Mouse (Mus musculus) left cerebral cortex, adult 18-20 months (tissue): Measurements from ENCODE around the gene Ubqln1. TPM values are rescaled to one million over a fixed set of nuclear protein-coding genes. Genes with fewer than 3 reads are reported as not detected.

ENCODE experiments used
- DNase-seq, 2 experiments: peaks; one replicate each; pipeline ENCODE4 v3.0.0; 2021 to 2022; ENCODE audit warnings: low spot score in 2 of 2, mixed read lengths in 1 of 2
- long read RNA-seq, 2 experiments: library from polyadenylated mRNA; stranded (forward); transcript quantifications; one replicate each; pipeline ENCODE4 v2.0.0; 2021
- total RNA-seq, 2 experiments: library from RNA; stranded (reverse); gene quantifications; 2 replicates each; pipeline ENCODE4 v1.2.3; 2021

Gene Ubqln1
- 100 to 1,000 TPM; 155 to 162 TPM for total RNA-seq
- long read RNA-seq, experiment 1, transcript Ubqln1-201 (11 exons, 3,686 nt): minor isoform, 84 of 218 reads
- long read RNA-seq, experiment 1, transcript Ubqln1-202 (10 exons, 3,561 nt): major isoform, 89 of 218 reads
- long read RNA-seq, experiment 1, partial matches to known transcripts: 9 of 218 reads
- long read RNA-seq, experiment 1, other reads (novel, unspliced or antisense): 35 of 218 reads
- long read RNA-seq, experiment 2, transcript Ubqln1-202 (10 exons, 3,561 nt): minor isoform, 45 of 120 reads
- long read RNA-seq, experiment 2, transcript Ubqln1-201 (11 exons, 3,686 nt): major isoform, 48 of 120 reads
- long read RNA-seq, experiment 2, partial matches to known transcripts: 24 of 120 reads
- long read RNA-seq, experiment 2, other reads (novel, unspliced or antisense): 3 of 120 reads

DNA sequence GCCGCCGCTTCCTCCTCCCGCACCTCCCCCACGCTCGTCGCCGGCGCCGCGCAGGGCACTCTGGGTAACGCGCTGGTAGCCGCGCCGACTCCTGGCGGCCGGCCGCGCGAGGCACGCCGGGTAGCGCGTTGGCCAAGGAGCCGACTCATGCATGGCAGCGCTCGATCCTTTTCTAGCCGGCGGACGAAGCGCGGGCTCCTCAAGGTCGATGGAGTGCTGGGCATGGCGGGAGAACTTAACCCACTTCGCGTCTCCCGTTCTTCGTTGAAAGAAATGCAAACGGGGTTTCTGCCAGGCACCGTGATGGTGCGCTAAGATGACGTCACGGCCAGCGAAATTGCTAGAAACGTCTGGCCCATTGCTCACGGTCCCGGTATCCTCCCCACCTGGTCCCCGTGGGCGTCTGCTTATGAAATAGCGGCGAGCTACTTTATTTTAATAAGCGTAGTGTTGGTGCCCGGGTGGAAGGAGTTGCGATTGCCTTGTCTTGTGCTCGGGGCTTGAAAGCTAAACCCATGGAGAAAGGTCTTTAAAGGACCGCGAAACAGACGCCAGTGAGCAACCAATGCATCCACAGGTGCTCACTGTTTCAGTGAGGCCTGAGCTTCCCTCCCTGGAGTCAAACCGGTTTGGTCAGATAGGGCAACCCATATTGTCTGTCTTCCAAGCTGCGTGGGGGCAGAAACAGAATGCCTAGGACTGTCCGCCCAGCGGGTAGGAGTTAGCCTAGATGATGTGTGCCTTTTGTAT lies at the start of gene Ubqln1:
Gene Ubqln1 (minus strand): TSS at position 62 of the 750 bp plus-strand sequence.
- DNase-seq: peak; percentile 92 to 93

DNA sequence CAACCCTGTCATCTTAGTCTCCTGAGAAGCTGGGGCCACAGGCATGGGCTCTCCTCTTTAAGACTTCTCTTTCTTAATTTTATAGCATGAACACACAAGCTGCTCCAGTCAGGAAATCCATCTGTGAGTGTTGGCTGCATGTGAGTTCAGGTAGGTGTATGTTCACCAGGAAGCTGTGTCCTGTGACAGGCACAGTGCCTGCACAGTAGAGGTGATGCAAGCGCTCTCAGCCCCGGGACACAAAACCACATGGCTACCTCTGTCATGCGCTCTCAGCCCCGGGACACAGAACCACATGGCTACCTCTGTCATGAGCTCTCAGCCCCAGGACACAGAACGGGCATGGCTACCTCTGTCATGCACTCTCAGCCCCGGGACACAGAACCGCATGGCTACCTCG lies 48.1 kb upstream of the Ubqln1 start:
- no peak for DNase-seq

DNA sequence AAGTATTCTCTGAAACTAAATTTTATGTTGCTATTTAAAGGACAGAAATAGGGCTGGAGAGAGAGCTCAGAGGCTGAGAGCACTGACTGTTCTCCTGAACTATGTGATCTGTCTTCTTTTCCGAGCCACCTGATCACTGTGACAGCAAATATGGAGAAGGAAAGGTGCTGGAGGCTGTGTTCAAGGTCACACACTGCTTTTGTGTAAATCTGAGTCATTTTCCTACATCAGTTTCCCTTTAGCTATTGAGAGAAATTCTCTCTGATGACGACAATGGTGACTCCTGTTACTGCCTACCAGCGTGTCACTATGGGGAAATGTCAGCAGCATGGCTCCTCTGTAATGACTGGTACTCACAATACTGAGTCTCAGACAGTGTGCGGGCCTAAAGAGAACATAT lies 46.2 kb upstream of the Ubqln1 start:
- DNase-seq: no peak

DNA sequence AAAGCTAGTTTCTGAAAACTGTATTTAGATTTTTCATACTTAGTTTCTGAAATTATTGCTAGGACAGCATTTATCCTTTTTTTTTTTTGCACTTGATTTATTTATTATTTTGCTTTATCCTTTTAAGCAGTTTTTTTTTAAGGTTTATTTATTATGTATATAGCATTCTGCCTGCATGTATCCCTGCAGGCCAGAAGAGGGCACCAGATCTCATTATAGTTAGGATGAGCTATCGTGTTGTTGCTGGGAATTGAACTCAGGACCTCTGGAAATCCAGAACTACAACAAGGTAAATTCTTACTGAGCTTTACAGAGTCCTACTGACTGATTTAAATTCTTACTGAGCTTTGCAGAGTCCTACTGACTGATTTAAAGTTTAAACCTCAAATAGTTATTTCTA lies 37.8 kb upstream of the Ubqln1 start:
- DNase-seq: no peak

DNA sequence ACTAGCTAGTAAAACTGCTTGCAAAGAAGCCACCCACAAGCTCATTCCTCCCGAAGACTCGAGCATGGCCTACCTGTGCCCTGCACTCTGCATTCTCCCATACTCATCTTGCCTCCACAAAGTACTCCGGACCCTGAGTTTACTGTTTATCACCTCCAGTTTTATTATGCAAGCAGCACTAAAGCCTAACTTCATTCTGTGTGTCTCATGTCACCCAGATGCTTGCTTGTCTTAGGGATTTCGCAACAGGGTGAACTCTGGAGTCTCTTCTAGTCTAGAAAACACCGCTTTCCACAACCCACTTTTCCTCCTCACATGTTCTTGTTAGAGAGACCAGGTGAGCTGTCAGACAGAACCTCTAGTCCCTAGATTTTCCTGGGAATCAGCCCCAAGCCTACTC lies 33.5 kb upstream of the Ubqln1 start:
- no peak for DNase-seq

DNA sequence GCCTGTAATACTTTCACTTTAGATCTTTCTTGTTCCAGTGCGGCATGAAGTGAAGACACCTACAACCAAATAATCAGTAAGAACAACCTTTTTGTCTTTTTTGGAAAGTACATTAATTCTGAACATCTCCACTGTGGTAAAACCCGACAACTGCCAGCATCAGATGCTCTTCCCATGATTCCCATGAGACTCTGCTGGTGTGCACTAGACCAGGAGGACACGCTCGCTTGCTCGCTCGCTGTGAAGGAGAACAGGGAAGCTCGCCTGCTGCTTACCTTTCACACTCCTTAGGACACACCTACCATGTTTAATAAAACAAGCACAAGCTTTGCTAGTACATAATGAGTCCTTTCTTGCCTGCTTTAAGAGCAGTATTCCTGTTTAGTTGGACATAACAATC lies 21.1 kb upstream of the Ubqln1 start:
- DNase-seq: no peak

DNA sequence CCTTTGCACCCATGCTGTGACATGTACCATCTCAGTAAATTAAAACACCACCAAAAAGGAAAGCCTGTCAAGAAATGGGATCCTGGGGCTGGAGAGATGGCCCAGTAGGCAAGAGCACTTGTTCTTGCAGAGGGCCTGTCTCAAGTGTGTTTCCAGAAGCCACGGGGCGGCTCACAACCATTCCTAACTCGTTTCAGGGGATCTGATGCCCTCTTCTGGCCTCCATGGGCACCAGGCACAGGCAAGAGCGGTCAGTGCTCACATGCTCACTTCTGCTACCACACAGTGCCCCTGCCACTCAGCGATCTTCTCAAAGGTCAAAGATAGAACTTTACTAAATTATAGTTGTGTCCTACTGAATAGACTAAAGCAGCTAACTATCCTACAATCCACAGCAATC lies 17.2 kb upstream of the Ubqln1 start:
- peak; percentile 31 to 35 for DNase-seq

DNA sequence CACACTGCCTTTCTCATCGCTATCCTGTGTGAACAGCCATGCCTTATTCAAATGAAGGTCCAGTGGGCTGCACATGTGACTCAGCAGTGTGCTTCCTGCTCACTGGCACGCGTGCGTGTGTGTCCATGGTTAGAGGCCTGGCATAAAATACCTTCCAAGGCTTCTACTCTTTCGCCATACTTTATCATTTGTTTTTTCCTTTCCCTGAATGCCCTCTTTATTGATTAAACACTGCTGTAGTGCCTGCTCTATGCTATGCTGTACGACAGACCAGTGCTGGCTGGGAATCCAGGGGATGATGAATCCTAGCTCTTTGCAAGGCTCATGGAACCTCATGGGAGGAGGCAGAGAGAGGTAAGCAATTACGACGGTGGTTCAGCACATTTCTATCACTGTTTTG lies 16.6 kb upstream of the Ubqln1 start:
- DNase-seq: no peak

DNA sequence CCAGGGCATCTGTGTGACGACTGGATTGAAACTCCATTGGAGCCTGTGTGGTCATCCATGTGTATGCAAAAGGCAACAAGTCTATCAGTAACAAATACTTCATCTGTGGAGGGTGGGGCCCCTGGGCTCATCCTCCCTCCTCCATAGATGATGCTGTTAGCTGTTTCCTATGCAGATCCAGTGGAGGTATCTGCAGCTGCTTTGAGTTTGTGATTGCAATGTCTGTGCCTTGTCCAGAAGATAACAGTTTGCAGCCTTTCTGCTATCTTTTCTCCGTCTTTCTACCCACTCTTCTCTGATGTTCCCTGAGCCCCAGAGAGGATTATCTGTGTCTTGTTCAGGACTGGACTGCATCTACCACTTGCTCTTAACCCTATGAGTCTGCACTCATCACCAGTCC lies 13.2 kb upstream of the Ubqln1 start:
- DNase-seq: no peak

DNA sequence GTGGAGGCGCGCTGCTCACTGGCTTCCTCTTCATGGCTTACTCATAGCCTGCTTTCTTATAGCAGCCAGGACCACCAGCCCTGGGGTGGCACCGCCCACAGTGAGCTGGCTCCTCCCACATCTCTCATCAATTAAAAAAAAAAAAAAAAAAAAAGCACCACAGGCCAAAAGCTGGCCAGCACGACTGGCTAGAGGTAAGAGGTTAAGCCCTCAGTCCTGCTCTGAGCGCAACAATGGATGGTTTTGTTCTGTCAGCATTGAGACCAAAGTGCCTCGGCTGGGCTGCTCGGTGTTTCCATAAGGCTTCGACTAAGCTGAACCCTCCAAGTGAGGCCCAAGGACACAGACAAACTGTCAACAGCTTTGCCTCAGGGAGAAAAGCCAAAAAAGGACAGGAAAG lies 10.2 kb upstream of the Ubqln1 start:
- DNase-seq: no peak

DNA sequence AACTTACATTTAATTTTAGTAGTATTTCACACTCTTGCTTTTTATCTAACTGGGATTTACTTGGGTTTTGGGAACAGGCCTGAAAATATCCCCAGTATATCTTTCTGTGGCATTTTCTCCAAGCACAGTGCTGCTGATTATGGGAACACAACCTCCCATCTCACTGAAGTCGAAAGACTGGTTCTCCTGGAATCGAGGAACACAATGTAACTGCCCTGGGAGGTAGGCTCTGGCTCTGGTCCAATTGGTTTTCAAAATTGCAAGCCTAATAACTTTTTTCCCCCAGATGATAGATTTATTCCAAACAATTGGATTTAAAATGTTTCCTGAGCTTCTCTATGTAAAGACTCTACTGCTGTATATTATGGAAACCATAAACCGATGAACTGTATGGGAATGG lies 4.8 kb upstream of the Ubqln1 start:
- DNase-seq: no peak

DNA sequence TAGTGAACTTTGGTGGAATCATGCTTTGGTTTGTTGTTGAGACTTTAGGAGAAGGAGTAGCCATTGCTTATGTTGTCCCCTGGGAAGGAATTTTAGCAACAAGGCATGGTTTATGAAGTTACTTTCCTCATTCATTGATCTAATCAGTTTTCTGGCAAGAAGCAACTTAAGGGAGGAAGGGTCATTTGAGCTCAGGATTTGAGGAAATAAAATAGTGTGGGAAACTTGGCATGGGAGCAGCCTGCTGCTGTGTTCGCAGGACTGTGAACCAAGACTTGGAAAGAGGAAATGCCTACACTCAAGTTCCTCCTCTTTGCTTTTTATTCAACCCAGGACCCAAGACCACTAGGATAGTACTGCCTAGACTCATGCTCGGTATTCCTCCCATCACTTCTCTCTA lies 2.1 kb upstream of the Ubqln1 start:
- no peak for DNase-seq

DNA sequence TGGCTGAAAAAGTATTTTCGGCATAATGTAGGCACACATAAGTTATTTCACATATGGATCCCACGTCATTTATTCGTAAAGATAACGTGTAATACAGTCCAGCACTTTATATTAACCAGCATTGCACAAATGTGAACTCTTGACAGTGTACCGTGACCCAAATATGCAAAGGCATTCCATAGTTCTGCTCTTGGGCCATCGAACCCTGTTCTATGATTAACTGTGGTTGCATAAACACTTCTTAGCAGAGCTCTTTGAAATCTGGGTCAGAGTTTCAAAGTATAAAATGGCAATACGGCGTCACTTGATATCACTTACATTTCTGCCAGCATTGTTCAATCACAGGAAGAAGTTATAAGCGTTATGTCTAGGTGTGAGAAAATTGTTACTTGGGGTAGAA lies 942 bp upstream of the Ubqln1 start:
- DNase-seq: no peak

DNA sequence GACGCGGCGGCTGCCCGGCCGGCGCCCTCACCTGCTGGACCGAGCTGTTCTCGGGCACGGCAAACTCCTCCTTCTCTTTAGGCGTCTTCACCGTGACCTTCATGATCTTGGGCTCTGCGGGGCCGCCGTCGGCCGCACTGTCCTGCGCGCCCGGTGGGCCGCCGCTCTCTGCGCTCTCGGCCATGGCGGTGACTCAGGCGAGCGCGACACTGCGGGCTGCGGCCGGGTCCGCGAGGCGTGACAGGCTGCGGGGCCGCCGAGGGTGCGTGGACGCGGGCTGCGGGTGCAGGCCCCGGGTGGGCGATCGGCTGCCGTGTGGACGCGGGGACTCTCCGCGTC lies 231 bp downstream of the Ubqln1 start:
- DNase-seq: no peak

DNA sequence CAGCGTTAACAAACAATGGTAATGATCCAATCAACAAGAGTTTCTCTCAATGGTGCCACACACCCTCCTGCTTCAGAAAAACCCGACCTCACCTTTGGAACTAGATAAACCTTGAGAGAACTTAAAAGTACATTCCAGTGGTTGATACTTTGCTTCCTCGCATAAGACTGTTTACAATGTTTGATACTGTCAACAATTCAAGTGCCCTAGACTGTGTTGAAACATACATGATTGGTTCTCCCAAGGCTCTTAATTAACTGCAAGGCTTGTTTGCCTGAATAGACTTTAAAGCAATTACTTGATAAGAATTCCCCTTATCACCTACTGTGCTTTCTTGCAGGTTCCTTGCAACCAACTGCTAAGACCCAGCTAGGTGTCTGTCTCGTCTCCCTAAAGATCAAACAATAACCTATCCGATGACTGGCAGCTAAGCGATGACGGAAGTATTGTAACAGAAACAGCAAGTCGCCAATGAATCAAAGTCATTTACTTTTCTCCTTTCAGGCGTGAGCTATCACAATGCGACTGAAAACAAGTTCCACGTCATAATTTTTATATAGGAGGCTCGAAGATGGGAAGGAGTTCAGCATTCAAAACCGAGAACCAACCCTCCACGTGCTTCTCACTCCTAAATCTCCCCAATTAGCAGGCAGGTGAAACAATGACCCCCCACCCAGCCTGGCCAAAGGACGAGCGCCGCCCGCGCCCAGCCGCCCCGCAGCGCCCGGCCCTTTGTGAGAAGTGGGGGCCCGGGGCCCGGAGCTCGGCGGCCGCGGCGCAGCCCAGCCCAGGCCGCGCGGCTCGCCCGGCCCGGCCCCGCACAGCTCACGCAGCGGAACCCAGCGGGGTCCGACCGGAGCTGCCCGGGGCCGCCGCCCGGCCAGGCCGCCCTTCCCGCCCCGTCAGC lies 854 bp downstream of the Ubqln1 start:
- peak in 1 of 2 experiments; percentile 15 for DNase-seq

DNA sequence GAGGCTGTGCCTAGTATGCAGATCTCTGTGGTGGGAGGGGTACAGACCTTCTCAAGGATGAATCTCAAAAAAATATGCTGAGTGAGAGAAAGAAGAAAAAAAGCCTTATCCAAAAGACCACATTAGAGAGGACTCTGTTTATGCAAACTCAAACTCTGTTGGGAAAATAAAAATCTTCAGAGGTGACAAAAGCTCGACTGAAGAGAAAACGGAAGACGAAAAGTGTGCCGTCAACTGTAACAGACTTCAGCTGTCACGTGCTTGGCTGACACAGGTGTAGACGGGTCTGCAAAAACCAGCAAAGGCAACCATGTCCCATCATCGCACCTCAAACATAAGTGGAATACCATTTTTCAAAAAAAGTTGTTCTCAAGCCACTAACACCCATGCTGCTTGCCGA lies 1.7 kb downstream of the Ubqln1 start:
- DNase-seq: no peak

DNA sequence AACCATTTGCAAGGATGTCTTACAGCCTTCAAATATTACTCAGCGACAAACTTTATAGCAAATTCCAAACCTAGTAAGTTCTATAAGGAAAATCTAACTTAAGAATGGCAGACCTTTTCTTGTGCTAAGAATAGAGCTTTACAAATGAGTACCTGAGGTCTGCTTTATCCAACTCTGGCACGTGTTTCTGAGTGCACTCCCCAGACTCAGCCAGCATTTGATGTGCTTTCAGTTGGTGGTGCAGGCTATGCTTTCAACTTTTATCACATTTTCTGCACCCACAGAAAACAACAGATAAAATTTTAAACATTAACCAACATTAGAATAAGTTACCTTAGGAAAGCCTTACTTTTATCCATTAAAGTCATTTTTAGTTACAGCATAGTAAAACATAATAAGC lies 2.9 kb downstream of the Ubqln1 start:
- no peak for DNase-seq

DNA sequence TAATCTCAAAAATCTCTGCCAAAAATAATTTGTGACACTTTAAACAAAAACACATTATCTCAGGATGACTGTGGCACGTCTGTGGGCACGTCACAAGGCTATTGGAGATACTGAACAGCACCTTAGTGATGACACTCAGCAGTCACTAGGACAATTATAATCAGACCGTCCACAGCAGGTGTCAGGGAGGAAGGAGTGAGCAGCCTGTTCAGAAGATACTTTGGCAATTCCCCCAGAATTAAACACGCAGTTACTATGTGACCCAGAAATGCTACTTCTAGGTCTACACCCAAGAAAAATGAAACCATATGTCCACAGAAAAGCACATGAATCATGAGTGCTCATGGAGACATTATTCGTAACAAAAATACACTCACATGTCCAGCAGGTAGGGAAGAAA lies 5.0 kb downstream of the Ubqln1 start:
- DNase-seq: no peak

DNA sequence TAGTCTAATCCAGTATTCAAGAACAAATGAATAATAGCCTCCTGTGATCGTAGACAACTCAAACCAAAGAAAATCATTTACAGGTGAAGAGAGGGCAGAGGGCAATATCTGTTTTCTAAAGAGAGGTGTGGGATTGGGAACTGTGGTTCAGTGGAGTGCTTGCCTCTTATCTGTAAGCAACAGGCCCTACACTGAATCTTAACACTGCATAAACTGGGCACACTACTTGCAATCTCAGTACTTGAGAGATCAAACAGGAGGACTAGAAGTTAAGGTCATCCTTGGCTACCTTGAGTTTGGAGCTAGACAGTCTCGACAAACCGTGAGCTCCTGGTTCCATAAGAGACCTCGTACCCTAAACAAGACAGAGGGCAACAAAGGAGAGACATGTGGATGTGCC lies 9.4 kb downstream of the Ubqln1 start:
- DNase-seq: no peak

DNA sequence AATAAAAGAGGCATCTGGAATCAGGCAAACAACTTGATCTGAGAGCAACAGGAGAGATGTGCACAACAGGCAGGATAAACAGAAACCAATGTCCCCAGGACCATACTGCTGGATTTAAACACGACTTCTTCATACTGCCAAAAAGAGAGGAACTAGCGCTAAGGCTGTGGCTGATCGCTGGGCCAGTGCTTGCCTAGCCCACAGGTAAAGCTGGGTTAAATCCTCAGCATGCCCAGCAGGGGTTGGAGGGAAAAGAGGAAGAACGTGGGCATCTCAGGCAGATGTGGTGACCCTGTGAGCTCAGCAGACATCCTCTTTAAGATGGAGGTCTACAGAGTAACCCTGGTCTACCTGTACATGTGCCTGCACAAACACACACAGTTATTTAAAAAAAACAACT lies 10.5 kb downstream of the Ubqln1 start:
- no peak for DNase-seq

DNA sequence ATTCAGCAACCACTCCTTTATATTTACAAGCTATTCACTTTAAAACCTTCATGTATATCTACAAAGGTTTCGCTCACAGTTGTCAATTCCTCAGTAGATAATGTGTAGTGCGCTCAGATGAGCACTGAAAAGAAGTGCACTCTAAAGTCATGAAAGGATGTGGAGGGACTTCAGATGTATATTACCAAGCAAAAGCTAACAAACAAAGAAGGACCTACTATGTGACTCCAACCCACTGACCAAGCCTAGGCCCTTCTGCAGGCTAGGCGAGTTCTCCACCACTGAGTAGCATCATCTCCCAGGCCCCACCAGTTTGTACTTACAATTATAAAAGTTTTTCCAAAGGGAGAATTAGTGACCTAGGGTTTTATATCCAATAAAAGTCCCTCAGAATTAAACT lies 11.3 kb downstream of the Ubqln1 start:
- DNase-seq: no peak

DNA sequence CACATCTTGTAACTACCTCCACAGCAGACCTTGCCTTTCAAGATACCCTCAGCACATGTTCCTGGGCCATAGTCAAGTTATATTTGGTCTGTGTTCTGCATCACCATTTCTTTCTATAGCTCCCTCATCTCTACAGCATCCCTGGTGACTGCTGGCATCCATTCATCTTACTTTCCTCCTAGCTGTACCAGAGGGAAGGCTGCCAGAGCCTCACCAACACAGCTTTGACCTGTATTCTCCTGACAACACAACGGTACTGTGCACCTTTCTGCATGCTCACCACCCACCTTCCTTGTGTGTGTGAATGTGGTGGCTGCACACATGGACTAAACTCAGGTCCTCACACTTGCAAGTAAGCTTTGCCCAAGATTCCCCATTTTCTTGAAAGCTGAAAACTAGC lies 12.6 kb downstream of the Ubqln1 start:
- DNase-seq: peak; percentile 26 to 48
